Mouse (Mus musculus): ENCODE measurements at regions not wholly inside any gene's neighbourhood (a gene's known extent, or its start where the extent isn't known, plus 50 kb on each side); places are given as distances from the start of the nearest gene placed in this dataset.

DNA sequence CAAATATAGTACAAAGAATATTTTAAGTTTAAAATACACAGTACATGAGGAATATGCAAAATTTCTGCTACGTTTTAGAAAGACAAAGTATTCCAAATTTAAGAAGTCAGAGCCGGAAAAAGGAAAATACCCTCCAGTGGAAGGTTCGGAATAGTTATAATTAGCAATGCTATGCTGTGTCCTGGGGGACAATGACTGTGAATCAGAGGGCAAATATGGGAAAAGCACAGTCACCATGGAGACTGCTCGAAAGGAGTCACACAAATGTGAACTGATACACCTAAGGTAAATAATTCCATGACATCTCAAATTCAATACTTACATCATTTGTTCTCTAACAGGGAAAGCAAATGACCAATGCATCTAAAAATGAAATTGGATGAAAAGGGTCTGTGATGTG, 707.0 kb upstream of the Nectin3 start:
- no peak for DNase-seq
- no peak overlapping the region for H3K4me3 ChIP-seq (ENCODE audit: insufficient read depth, low read depth, low read length)
- H3K27ac ChIP-seq (ENCODE audit: insufficient read depth, low read depth, low read length): no peak overlapping the region
- H3K27me3 ChIP-seq (replicated peaks; ENCODE audit: control insufficient read depth, insufficient read depth, low read length): no peaks in the 10 kb centered on the region
- WGBS: 80% methylated on average over 4 of the region's 4 CpGs
- H3K36me3 ChIP-seq (ENCODE audit: control insufficient read depth, insufficient read depth, low read length): no peaks in the 10 kb centered on the region
- no peak for TF ChIP-seq POLR2A (IDR thresholded peaks at IDR 0.05; ENCODE audit: low read depth, low read length)
- TF ChIP-seq CTCF (conservative IDR thresholded peaks at IDR 0.05; ENCODE audit: insufficient read depth, insufficient read length, low read depth, low read length): no peak
- no peaks in the 10 kb centered on the region for H3K4me1 ChIP-seq (ENCODE audit: control insufficient read depth, insufficient read depth, low read length)

DNA sequence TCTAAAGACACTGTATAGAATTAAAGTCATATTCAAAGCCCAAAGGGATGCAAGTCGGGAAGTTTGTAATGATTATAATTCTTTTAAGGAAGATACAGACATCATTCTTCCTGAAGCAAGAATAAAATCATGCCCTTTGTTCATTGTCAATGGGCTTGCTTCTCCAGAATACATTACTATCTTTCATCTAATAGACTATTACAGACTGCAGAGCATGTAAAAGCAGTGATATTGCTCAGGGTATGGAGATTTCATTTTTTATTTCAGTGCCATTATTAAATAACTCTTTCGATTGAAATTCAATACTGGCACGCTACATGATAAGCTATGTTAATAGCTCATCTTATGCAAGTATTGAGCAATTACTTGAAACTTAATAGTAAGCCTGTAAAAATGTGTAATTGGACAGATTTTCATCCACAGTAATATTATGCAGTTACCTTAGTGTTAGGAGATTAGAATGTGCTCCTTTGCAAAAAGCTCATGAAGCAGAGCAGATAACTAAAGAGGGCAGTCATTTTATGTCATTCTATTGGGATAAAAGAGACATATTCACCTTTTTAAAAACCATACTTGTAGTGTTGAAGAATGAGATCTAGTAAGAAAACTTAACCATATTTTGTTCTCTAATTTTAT, 706.5 kb upstream of the Nectin3 start:
- H3K4me3 ChIP-seq (ENCODE audit: insufficient read depth, low read depth, low read length): no peak overlapping the region
- H3K4me1 ChIP-seq (ENCODE audit: control insufficient read depth, insufficient read depth, low read length): no peaks in the 10 kb centered on the region
- no peak overlapping the region for H3K27ac ChIP-seq (ENCODE audit: insufficient read depth, low read depth, low read length)
- WGBS: 83% methylated on average over 3 of the region's 3 CpGs
- no peaks in the 10 kb centered on the region for H3K27me3 ChIP-seq (replicated peaks; ENCODE audit: control insufficient read depth, insufficient read depth, low read length)
- DNase-seq: no peak
- TF ChIP-seq POLR2A (IDR thresholded peaks at IDR 0.05; ENCODE audit: low read depth, low read length) (no peak), CTCF (conservative IDR thresholded peaks at IDR 0.05; ENCODE audit: insufficient read depth, insufficient read length, low read depth, low read length) (no peak)
- H3K36me3 ChIP-seq (ENCODE audit: control insufficient read depth, insufficient read depth, low read length): no peaks in the 10 kb centered on the region

DNA sequence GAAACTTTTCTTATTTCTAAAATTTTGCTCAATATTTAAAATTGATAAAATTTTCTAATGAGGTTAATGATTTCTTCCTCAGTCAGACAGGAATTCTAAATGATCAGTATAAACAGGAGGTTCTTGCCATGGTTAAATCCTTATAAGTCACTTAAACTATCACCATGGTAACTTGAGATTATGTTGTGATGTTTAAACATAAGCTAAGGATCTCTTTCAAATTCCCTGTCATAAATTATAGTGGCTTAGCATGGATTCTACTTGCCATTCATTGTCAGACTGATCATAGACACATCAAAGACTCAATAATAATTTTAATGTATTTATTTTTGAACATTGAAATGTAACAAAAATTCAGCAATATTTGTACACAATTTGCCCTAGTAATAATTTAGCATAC, 705.7 kb upstream of the Nectin3 start:
- Histone ChIP-seq H3K27me3 (replicated peaks; ENCODE audit: control insufficient read depth, insufficient read depth, low read length) (no peaks in the 10 kb centered on the region), H3K4me3 (ENCODE audit: insufficient read depth, low read depth, low read length) (no peak overlapping the region), H3K36me3 (ENCODE audit: control insufficient read depth, insufficient read depth, low read length) (no peaks in the 10 kb centered on the region), H3K4me1 (ENCODE audit: control insufficient read depth, insufficient read depth, low read length) (no peaks in the 10 kb centered on the region), H3K27ac (ENCODE audit: insufficient read depth, low read depth, low read length) (no peak overlapping the region)
- TF ChIP-seq CTCF (conservative IDR thresholded peaks at IDR 0.05; ENCODE audit: insufficient read depth, insufficient read length, low read depth, low read length): no peak
- TF ChIP-seq POLR2A (IDR thresholded peaks at IDR 0.05; ENCODE audit: low read depth, low read length): no peak
- no peak for DNase-seq

- no peak for TF ChIP-seq CTCF (conservative IDR thresholded peaks at IDR 0.05; ENCODE audit: insufficient read depth, insufficient read length, low read depth, low read length)
- no peak for TF ChIP-seq POLR2A (IDR thresholded peaks at IDR 0.05; ENCODE audit: low read depth, low read length)
- peak; percentile 84 for DNase-seq
- Histone ChIP-seq H3K4me1 (ENCODE audit: control insufficient read depth, insufficient read depth, low read length) (no peaks in the 10 kb centered on the region; the same call in 1 of the 2 replicates), H3K27me3 (replicated peaks; ENCODE audit: control insufficient read depth, insufficient read depth, low read length) (no peaks in the 10 kb centered on the region), H3K4me3 (ENCODE audit: insufficient read depth, low read depth, low read length) (no peak overlapping the region), H3K36me3 (ENCODE audit: control insufficient read depth, insufficient read depth, low read length) (no peaks in the 10 kb centered on the region), H3K27ac (ENCODE audit: insufficient read depth, low read depth, low read length) (no peak overlapping the region)
- 40% methylated on average over 3 of the region's 3 CpGs for WGBS
Measured at GRCm38 (mm10) chr16:47171444-47172182, 673.3 kb upstream of the Nectin3 start.

GRCm38 (mm10) chr16:47164573-47164972, 666.2 kb upstream of the Nectin3 start:
- Histone ChIP-seq H3K27me3 (replicated peaks; ENCODE audit: control insufficient read depth, insufficient read depth, low read length) (no peaks in the 10 kb centered on the region), H3K27ac (ENCODE audit: insufficient read depth, low read depth, low read length) (no peak overlapping the region), H3K36me3 (ENCODE audit: control insufficient read depth, insufficient read depth, low read length) (no peaks in the 10 kb centered on the region), H3K4me3 (ENCODE audit: insufficient read depth, low read depth, low read length) (no peak overlapping the region), H3K4me1 (ENCODE audit: control insufficient read depth, insufficient read depth, low read length) (no peaks in the 10 kb centered on the region)
- TF ChIP-seq POLR2A (IDR thresholded peaks at IDR 0.05; ENCODE audit: low read depth, low read length) (no peak), CTCF (conservative IDR thresholded peaks at IDR 0.05; ENCODE audit: insufficient read depth, insufficient read length, low read depth, low read length) (no peak)
- no peak for DNase-seq
- WGBS: 77% methylated on average over 2 of the region's 2 CpGs

All from kidney, adult 2 months (tissue).